Mouse (Mus musculus): Measurements from ENCODE around the gene Iqcf1. TPM values are rescaled to one million over a fixed set of nuclear protein-coding genes. Genes with fewer than 3 reads are reported as not detected.

Gene Iqcf1
- total and polyA plus RNA-seq, 2 experiments from 2014 or later: not detected

GRCm38 (mm10) chr9:106512729-106513450 is 13.1 kb downstream of the Iqcf1 start:
- Histone ChIP-seq H3K4me1 (ENCODE audit: insufficient read depth) (peaks cover 6% of the 10 kb centered on the region), H3K27ac (ENCODE audit: low read depth, low read length) (peak overlapping the region; percentile 51), H3K9me3 (ENCODE audit: low read length) (no peaks in the 10 kb centered on the region), H3K36me3 (ENCODE audit: insufficient read depth) (no peaks in the 10 kb centered on the region), H3K27me3 (ENCODE audit: insufficient read depth, low read length) (no peaks in the 10 kb centered on the region), H3K9ac (no peak overlapping the region), H3K4me2 (ENCODE audit: low read depth) (no peak overlapping the region), H3K4me3 (ENCODE audit: low read depth, low read length) (no peak overlapping the region)
- peak; percentile 68 for DNase-seq
- TF ChIP-seq CTCF (IDR thresholded peaks at IDR 0.05; ENCODE audit: low read depth): no peak
- 35% methylated on average over 13 of the region's 13 CpGs for WGBS
- ATAC-seq: peak; percentile 83

- WGBS: 73% methylated on average over 6 of the region's 6 CpGs
- TF ChIP-seq CTCF (IDR thresholded peaks at IDR 0.05; ENCODE audit: low read depth): no peak
These were observed 13.8 kb downstream of the Iqcf1 start for GRCm38 (mm10) chr9:106513566-106513965.

GRCm38 (mm10) chr9:106514273-106514672 is 14.5 kb downstream of the Iqcf1 start, which contains the start of gene Iqcf5:
Gene Iqcf5 (plus strand): TSS chr9:106514573.
- WGBS: 89% methylated on average over 4 of the region's 4 CpGs
- ATAC-seq (no peak), DNase-seq (no peak)
- no peak within 1 kb of the TSS for H3K4me3 ChIP-seq (ENCODE audit: low read depth, low read length)
- H3K27me3 ChIP-seq (ENCODE audit: insufficient read depth, low read length): no peaks in the 10 kb centered on the region
- H3K9me3 ChIP-seq (ENCODE audit: low read length): no peaks in the 10 kb centered on the region
- no peaks in the 10 kb centered on the region for H3K36me3 ChIP-seq (ENCODE audit: insufficient read depth)
- no peak within 1 kb of the TSS for H3K9ac ChIP-seq
- H3K4me2 ChIP-seq (ENCODE audit: low read depth): no peak within 1 kb of the TSS
- H3K4me1 ChIP-seq (ENCODE audit: insufficient read depth): peaks cover 6% of the 10 kb centered on the region
- no peak for TF ChIP-seq CTCF (IDR thresholded peaks at IDR 0.05; ENCODE audit: low read depth)
- peak within 1 kb of the TSS; percentile 51 for H3K27ac ChIP-seq (ENCODE audit: low read depth, low read length)

More at GRCm38 (mm10) chr9:106513566-106513965, 13.8 kb downstream of the Iqcf1 start:
- H3K36me3 ChIP-seq (ENCODE audit: insufficient read depth): no peaks in the 10 kb centered on the region
- H3K27me3 ChIP-seq (ENCODE audit: insufficient read depth, low read length): no peaks in the 10 kb centered on the region
- no peak overlapping the region for H3K4me3 ChIP-seq (ENCODE audit: low read depth, low read length)
- H3K9me3 ChIP-seq (ENCODE audit: low read length): no peaks in the 10 kb centered on the region
- ATAC-seq (0 out of 2 replicates have a peak, but pooled peaks have one; percentile 1), DNase-seq (no peak)
- H3K4me2 ChIP-seq (ENCODE audit: low read depth): no peak overlapping the region
- peaks cover 6% of the 10 kb centered on the region for H3K4me1 ChIP-seq (ENCODE audit: insufficient read depth)
- peak overlapping the region; percentile 51 for H3K27ac ChIP-seq (ENCODE audit: low read depth, low read length)
- H3K9ac ChIP-seq: no peak overlapping the region

- Histone ChIP-seq H3K4me1 (ENCODE audit: insufficient read depth) (no peaks in the 10 kb centered on the region), H3K4me3 (ENCODE audit: low read depth, low read length) (no peak overlapping the region), H3K27ac (ENCODE audit: low read depth, low read length) (no peak overlapping the region), H3K36me3 (ENCODE audit: insufficient read depth) (no peaks in the 10 kb centered on the region), H3K9ac (no peak overlapping the region), H3K27me3 (ENCODE audit: insufficient read depth, low read length) (no peaks in the 10 kb centered on the region), H3K4me2 (ENCODE audit: low read depth) (no peak overlapping the region), H3K9me3 (ENCODE audit: low read length) (no peaks in the 10 kb centered on the region)
- WGBS: 65% methylated on average over 2 of the region's 2 CpGs
- ATAC-seq: no peak
- TF ChIP-seq CTCF (IDR thresholded peaks at IDR 0.05; ENCODE audit: low read depth): no peak
- DNase-seq: no peak
These were observed 19.7 kb downstream of the Iqcf1 start for GRCm38 (mm10) chr9:106519433-106519832.

GRCm38 (mm10) chr9:106519909-106520308 is 20.1 kb downstream of the Iqcf1 start:
- no peak for TF ChIP-seq CTCF (IDR thresholded peaks at IDR 0.05; ENCODE audit: low read depth)
- WGBS: 79% methylated on average over 8 of the region's 8 CpGs
- no peaks in the 10 kb centered on the region for H3K9me3 ChIP-seq (ENCODE audit: low read length)
- H3K4me3 ChIP-seq (ENCODE audit: low read depth, low read length): no peak overlapping the region
- H3K36me3 ChIP-seq (ENCODE audit: insufficient read depth): no peaks in the 10 kb centered on the region
- no peaks in the 10 kb centered on the region for H3K4me1 ChIP-seq (ENCODE audit: insufficient read depth)
- ATAC-seq: no peak
- no peaks in the 10 kb centered on the region for H3K27me3 ChIP-seq (ENCODE audit: insufficient read depth, low read length)
- H3K27ac ChIP-seq (ENCODE audit: low read depth, low read length): no peak overlapping the region
- no peak overlapping the region for H3K9ac ChIP-seq
- no peak for DNase-seq
- no peak overlapping the region for H3K4me2 ChIP-seq (ENCODE audit: low read depth)

- no peak overlapping the region for H3K27ac ChIP-seq (ENCODE audit: low read depth, low read length)
- H3K27me3 ChIP-seq (ENCODE audit: insufficient read depth, low read length): no peaks in the 10 kb centered on the region
- no peak overlapping the region for H3K4me3 ChIP-seq (ENCODE audit: low read depth, low read length)
- no peak overlapping the region for H3K4me2 ChIP-seq (ENCODE audit: low read depth)
- peak; percentile 68 for ATAC-seq
- 28% methylated on average over 3 of the region's 3 CpGs for WGBS
- no peaks in the 10 kb centered on the region for H3K36me3 ChIP-seq (ENCODE audit: insufficient read depth)
- no peak overlapping the region for H3K9ac ChIP-seq
- no peaks in the 10 kb centered on the region for H3K4me1 ChIP-seq (ENCODE audit: insufficient read depth)
- H3K9me3 ChIP-seq (ENCODE audit: low read length): no peaks in the 10 kb centered on the region
- peak; percentile 92 for TF ChIP-seq CTCF (IDR thresholded peaks at IDR 0.05; ENCODE audit: low read depth)
- peak; percentile 58 for DNase-seq
These were observed 32.1 kb downstream of the Iqcf1 start for GRCm38 (mm10) chr9:106531833-106532232.

GRCm38 (mm10) chr9:106534296-106534695 is 34.5 kb downstream of the Iqcf1 start:
- ATAC-seq (no peak), DNase-seq (no peak)
- no peak for TF ChIP-seq CTCF (IDR thresholded peaks at IDR 0.05; ENCODE audit: low read depth)
- 93% methylated on average over 7 of the region's 7 CpGs for WGBS
- H3K4me2 ChIP-seq (ENCODE audit: low read depth): no peak overlapping the region
- no peak overlapping the region for H3K27ac ChIP-seq (ENCODE audit: low read depth, low read length)
- H3K9ac ChIP-seq: no peak overlapping the region
- no peaks in the 10 kb centered on the region for H3K27me3 ChIP-seq (ENCODE audit: insufficient read depth, low read length)
- no peaks in the 10 kb centered on the region for H3K36me3 ChIP-seq (ENCODE audit: insufficient read depth)
- no peak overlapping the region for H3K4me3 ChIP-seq (ENCODE audit: low read depth, low read length)
- H3K9me3 ChIP-seq (ENCODE audit: low read length): no peaks in the 10 kb centered on the region
- H3K4me1 ChIP-seq (ENCODE audit: insufficient read depth): no peaks in the 10 kb centered on the region
